Comparison of ENCODE assay signal across 8 mouse cellular contexts in genomic region chr10:76733677-76734068, GRCm38 (mm10). TPM values are rescaled to one million over a fixed set of nuclear protein-coding genes. Genes with fewer than 3 reads are reported as not detected.
A peak's percentile ranks its signal among the peaks of the same experiment; 100 is the strongest.
DNase-seq lines count a peak whose midpoint lies in the region; ATAC-seq and TF ChIP-seq lines count a peak whose summit lies in the region.

No protein-coding gene starts in this region.

- H3K9ac ChIP-seq in embryonic facial prominence, embryonic 15.5 days: no peak overlapping the region
- H3K9ac ChIP-seq in hindbrain, embryonic 15.5 days: peak overlapping the region; percentile 18; the same call in 1 of the 2 replicates
- 0 out of 2 replicates have a peak overlapping the region, but pooled peaks have one; percentile 29 for H3K9ac ChIP-seq in midbrain, postnatal 0 days (replicated peaks; ENCODE audit: low read length, poor library complexity, severe bottlenecking)

- H3K4me2 ChIP-seq in embryonic facial prominence, embryonic 15.5 days (replicated peaks): peak overlapping the region; percentile 42
- peak overlapping the region; percentile 45 for H3K4me2 ChIP-seq in hindbrain, embryonic 15.5 days
- H3K4me2 ChIP-seq in midbrain, postnatal 0 days (ENCODE audit: low read depth, low read length, poor library complexity, severe bottlenecking): peak overlapping the region; percentile 33

- H3K9me3 ChIP-seq in embryonic facial prominence, embryonic 15.5 days (replicated peaks): no peaks in the 10 kb centered on the region
- no peaks in the 10 kb centered on the region for H3K9me3 ChIP-seq in hindbrain, embryonic 15.5 days
- H3K9me3 ChIP-seq in midbrain, postnatal 0 days (ENCODE audit: low read length): no peaks in the 10 kb centered on the region

- no peak for DNase-seq in left cerebral cortex, adult 2 months (ENCODE audit: extremely low spot score in 1 of 2, low spot score in 2 of 2)
- no peak for DNase-seq in left cerebral cortex, adult 9 months (ENCODE audit: low spot score in 2 of 2)
- no peak for DNase-seq in midbrain, postnatal 0 days (ENCODE audit: low spot score)
- DNase-seq in gastrocnemius, postnatal 10 days: no peak
- no peak for DNase-seq in thymus, postnatal 25 days
- DNase-seq in kidney, adult 8-10 months: no peak

- H3K4me3 ChIP-seq in left cerebral cortex, adult 2 months: 0 out of 2 replicates have a peak overlapping the region, but pooled peaks have one; percentile 21
- peak overlapping the region; percentile 22 for H3K4me3 ChIP-seq in embryonic facial prominence, embryonic 15.5 days (replicated peaks)
- H3K4me3 ChIP-seq in hindbrain, embryonic 15.5 days: no peak overlapping the region
- peak overlapping the region; percentile 3; the same call in 1 of the 2 replicates for H3K4me3 ChIP-seq in midbrain, postnatal 0 days (ENCODE audit: low read depth, low read length)

- no peak for TF ChIP-seq CTCF in left cerebral cortex, adult 2 months (IDR thresholded peaks at IDR 0.05)
- TF ChIP-seq CTCF in midbrain, postnatal 0 days (IDR thresholded peaks at IDR 0.05): no peak

- peaks cover 62% of the 10 kb centered on the region for H3K4me1 ChIP-seq in embryonic facial prominence, embryonic 15.5 days
- H3K4me1 ChIP-seq in hindbrain, embryonic 15.5 days (replicated peaks): peaks cover 22% of the 10 kb centered on the region
- H3K4me1 ChIP-seq in midbrain, postnatal 0 days (ENCODE audit: insufficient read depth, low read length): peaks cover 10% of the 10 kb centered on the region; the same call in 1 of the 2 replicates

- H3K36me3 ChIP-seq in embryonic facial prominence, embryonic 15.5 days: no peaks in the 10 kb centered on the region
- H3K36me3 ChIP-seq in hindbrain, embryonic 15.5 days: no peaks in the 10 kb centered on the region
- no peaks in the 10 kb centered on the region for H3K36me3 ChIP-seq in midbrain, postnatal 0 days (ENCODE audit: insufficient read depth, low read length)

- intact Hi-C loops in left cerebral cortex, adult 2 months (cut with DNase I): loop anchor here (1.0 to 5.0 kb wide), 5 partner anchors 66 to 279 kb away; partner anchors contain the start of genes Col6a2, Mcm3ap and Ybey

- peak overlapping the region; percentile 45; the same call in 1 of the 2 replicates for H3K27ac ChIP-seq in left cerebral cortex, adult 2 months
- peak overlapping the region; percentile 95 for H3K27ac ChIP-seq in embryonic facial prominence, embryonic 15.5 days (replicated peaks)
- H3K27ac ChIP-seq in hindbrain, embryonic 15.5 days (replicated peaks): 0 out of 2 replicates have a peak overlapping the region, but pooled peaks have one; percentile 22
- no peak overlapping the region for H3K27ac ChIP-seq in midbrain, postnatal 0 days (ENCODE audit: low read depth, low read length)

- WGBS in embryonic facial prominence, embryonic 15.5 days: 34% methylated on average over 3 of the region's 3 CpGs
- WGBS in hindbrain, embryonic 15.5 days: 50% methylated on average over 3 of the region's 3 CpGs
- WGBS in midbrain, postnatal 0 days: 38% methylated on average over 3 of the region's 3 CpGs

- no peak for ATAC-seq in embryonic facial prominence, embryonic 15.5 days (ENCODE audit: insufficient number of reproducible peaks, low FRiP score, low TSS enrichment, low read depth)
- ATAC-seq in hindbrain, embryonic 15.5 days (ENCODE audit: low FRiP score, low read depth): no peak
- no peak for ATAC-seq in midbrain, postnatal 0 days (ENCODE audit: low FRiP score)

- no peaks in the 10 kb centered on the region for H3K27me3 ChIP-seq in embryonic facial prominence, embryonic 15.5 days
- no peaks in the 10 kb centered on the region for H3K27me3 ChIP-seq in hindbrain, embryonic 15.5 days
- H3K27me3 ChIP-seq in midbrain, postnatal 0 days (ENCODE audit: insufficient read depth, low read length): no peaks in the 10 kb centered on the region

RNA-seq across cellular contexts. Expression of gene Col6a1, which starts 7.7 kb away (rescaled TPM):
- 10 to 100 TPM; 37.5 to 51.9 TPM for total RNA-seq in left cerebral cortex, adult 2 months (2021)
- polyA plus RNA-seq in embryonic facial prominence, embryonic 15.5 days (2015; fragmentation: Nextera tagmentation; extraction: Ambion mirVana): 419 and 472 TPM in 2 replicates
- polyA plus RNA-seq in hindbrain, embryonic 15.5 days (2015; fragmentation: Nextera tagmentation; extraction: Ambion mirVana): 23.5 and 29.4 TPM in 2 replicates
- 32.7 and 36.6 TPM in 2 replicates for total RNA-seq in midbrain, postnatal 0 days (2014; rRNA removed)
- polyA plus RNA-seq in midbrain, postnatal 0 days (2015; fragmentation: Nextera tagmentation; extraction: Ambion mirVana): 21.7 and 22.4 TPM in 2 replicates
- 100 to 1,000 TPM; 336 to 400 TPM for total RNA-seq in gastrocnemius, postnatal 10 days (2021)
